Mouse (Mus musculus) heart, adult 2 months (tissue): ENCODE measurements around the gene Arhgap18. TPM values are rescaled to one million over a fixed set of nuclear protein-coding genes. Genes with fewer than 3 reads are reported as not detected.
A peak's percentile ranks its signal among the peaks of the same experiment; 100 is the strongest.

Source experiments
- DNase-seq, 2 experiments: peaks; one replicate each; pipeline ENCODE4 v3.0.0; 2021
- H3K27ac ChIP-seq: fragments of 200-600 bp; 2 replicates; pipeline ENCODE4 v1.8.1; 2022
- H3K27me3 ChIP-seq: fragments of 200-500 bp; 2 replicates; pipeline ENCODE4 v1.6.1; 2012; ENCODE audit warnings: mild to moderate bottlenecking, low read length, inconsistent platforms, mixed read lengths; ENCODE audit not compliant: control insufficient read depth, insufficient read depth
- H3K36me3 ChIP-seq: fragments of 200-500 bp; 2 replicates; pipeline ENCODE4 v1.6.1; 2012; ENCODE audit warnings: low read length, inconsistent platforms; ENCODE audit not compliant: control insufficient read depth, insufficient read depth
- H3K4me1 ChIP-seq: fragments of 200-500 bp; 2 replicates; pipeline ENCODE4 v1.6.1; 2011; ENCODE audit warnings: low read length; ENCODE audit not compliant: control insufficient read depth, insufficient read depth
- H3K4me3 ChIP-seq: fragments of 200-600 bp; 2 replicates; pipeline ENCODE4 v1.8.1; 2022
- H3K79me2 ChIP-seq: fragments of 200-500 bp; replicated peaks from 2 replicates; pipeline ENCODE4 v1.6.1; 2012; ENCODE audit warnings: mild to moderate bottlenecking, inconsistent platforms, low read length, moderate library complexity, mixed read lengths; ENCODE audit not compliant: control insufficient read depth, insufficient read depth
- H3K9ac ChIP-seq: fragments of 200-500 bp; 2 replicates; pipeline ENCODE4 v1.6.1; 2012; ENCODE audit warnings: low read depth, mild to moderate bottlenecking, control low read depth, inconsistent platforms, low read length, mixed read lengths
- CTCF ChIP-seq: fragments of 200-600 bp; IDR thresholded peaks from 2 replicates; pipeline ENCODE4 v1.8.1; 2022; ENCODE audit warnings: antibody characterized with exemption, mild to moderate bottlenecking, moderate library complexity
- EP300 ChIP-seq: fragments of 200-500 bp; IDR thresholded peaks from 2 replicates; pipeline ENCODE4 v1.6.1; 2011; ENCODE audit warnings: low read depth, low read length, control low read depth; ENCODE audit not compliant: insufficient read depth
- POLR2A ChIP-seq: fragments of 200-500 bp; IDR thresholded peaks from 2 replicates; pipeline ENCODE4 v1.6.1; 2011; ENCODE audit warnings: mild to moderate bottlenecking, low read depth, low read length, control low read depth; ENCODE audit not compliant: insufficient read depth
- WGBS: fragments of 180-500 bp; shearing (Covaris S2); methylation state at CpG from one replicate; pipeline ENCODE4 v1.1.7; 2018; 5-methylcytosine and 5-hydroxymethylcytosine counted together
- intact Hi-C: fragments of 180-260 bp; cut with DNase I; formaldehyde crosslinking; loops from one replicate; pipeline ENCODE4 v1.15.1; 2025
- polyA plus RNA-seq: library from polyadenylated mRNA; depleted of rRNA; stranded (reverse); fragments of >200 nt; gene quantifications from 2 replicates; pipeline ENCODE4 v1.2.3, GENCODE M21; 2012
- total RNA-seq, 2 experiments: library from RNA; stranded (reverse); gene quantifications; 2 replicates each; pipeline ENCODE4 v1.2.3; 2021

The Arhgap18 gene
- total and polyA plus RNA-seq, 3 experiments = 4.1 to 14.5 (median 13.3) TPM

DNA sequence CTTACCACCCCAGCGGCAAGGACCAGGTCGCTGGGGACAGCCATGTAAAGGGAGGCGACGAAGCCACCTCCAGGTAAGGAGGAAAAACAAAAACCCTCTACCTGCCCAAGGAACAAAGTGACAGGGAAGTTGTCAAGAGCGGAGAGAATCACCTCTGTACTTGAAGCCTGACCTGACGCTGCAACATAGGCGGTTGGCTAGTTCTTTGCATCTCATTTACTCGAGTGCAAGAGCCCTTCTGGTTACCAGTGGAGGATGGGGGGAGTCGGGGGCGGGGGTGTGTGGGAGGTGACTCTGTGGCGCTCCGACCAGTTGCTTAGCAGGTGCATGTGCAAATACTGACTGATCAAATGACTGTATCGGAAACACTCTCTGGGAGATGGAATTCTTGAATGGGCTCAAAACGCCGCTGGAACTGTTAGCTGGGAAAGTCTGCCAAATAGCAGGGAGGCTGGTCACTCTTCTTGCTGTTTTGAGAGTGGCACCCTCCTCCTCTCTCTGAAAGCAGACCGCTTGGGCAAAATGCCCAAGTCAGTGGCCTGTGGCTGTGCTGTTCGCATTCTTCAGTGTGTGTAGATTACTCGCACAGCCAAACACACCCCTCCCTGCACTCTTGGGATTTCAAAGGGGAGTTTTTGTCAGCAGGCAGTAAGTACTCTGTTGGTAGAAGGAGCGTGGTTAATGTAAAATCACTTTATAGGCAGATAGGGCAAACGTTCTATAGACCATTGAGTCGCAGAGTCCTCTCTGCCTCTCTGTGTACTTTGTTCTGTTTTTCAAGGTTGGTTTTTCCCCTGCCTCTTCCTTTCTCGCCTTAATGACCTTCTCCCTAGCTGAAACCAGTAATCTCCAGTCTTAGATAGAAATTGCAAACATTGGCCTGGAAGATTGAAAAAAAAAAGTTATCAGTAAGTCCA is 19.7 kb downstream of the Arhgap18 start:
- WGBS = under 1% methylated on average over 22 of the region's 22 CpGs
- H3K27ac ChIP-seq = peak overlapping the region; percentile 96
- peak overlapping the region; percentile 78 for H3K9ac ChIP-seq
- H3K79me2 ChIP-seq = 0 out of 2 replicates have a peak, but pooled peaks cover 3% of the 10 kb centered on the region
- TF ChIP-seq EP300 (0 out of 2 replicates have a peak, but pooled peaks have one; percentile 15), POLR2A (0 out of 2 replicates have a peak, but pooled peaks have one; percentile 19), CTCF (no peak)
- peaks cover 8% of the 10 kb centered on the region for H3K36me3 ChIP-seq
- DNase-seq = peak; percentile 78 to 86
- H3K4me3 ChIP-seq = peak overlapping the region; percentile 73
- H3K27me3 ChIP-seq = no peaks in the 10 kb centered on the region
- intact Hi-C loops = loop anchor here (2.0 to 5.0 kb wide), 2 partner anchors 26 to 54 kb away; no protein-coding TSS in a partner anchor
- H3K4me1 ChIP-seq = peaks cover 8% of the 10 kb centered on the region

GRCm38 (mm10) chr10:26773541-26773940 is 20.3 kb downstream of the Arhgap18 start:
- 31% methylated on average over 5 of the region's 5 CpGs for WGBS

DNA sequence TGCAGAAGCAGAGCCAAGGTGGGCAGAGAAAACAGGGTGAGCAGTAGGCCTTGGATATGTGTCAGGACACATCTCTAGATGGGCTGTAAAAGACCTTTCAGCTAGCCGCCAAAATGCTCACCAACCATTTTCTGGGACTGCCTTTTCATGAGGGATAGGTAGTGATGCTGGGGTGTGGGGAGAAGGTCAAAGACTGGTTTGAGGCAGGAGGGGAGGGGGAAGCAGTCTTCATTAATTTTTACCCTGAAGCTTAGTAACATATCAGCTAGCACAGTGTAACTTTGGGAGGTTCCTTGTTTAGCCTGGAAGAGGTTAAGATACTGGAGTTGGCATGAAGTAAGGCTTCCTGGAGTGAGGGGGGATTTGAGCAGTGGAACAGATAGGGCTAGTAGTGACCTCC is 21.0 kb downstream of the Arhgap18 start:
- peak overlapping the region; percentile 96 for H3K27ac ChIP-seq
- peaks cover 15% of the 10 kb centered on the region for H3K36me3 ChIP-seq
- WGBS = 57% methylated on average over 1 of the region's 1 CpGs
- peak overlapping the region; percentile 49 for H3K9ac ChIP-seq
- intact Hi-C loops = loop anchor here (5.0 kb wide), 1 partner anchor 53 kb away; no protein-coding TSS in a partner anchor
- peak overlapping the region; percentile 73 for H3K4me3 ChIP-seq
- H3K79me2 ChIP-seq = peaks cover 3% of the 10 kb centered on the region; the same call in 1 of the 2 replicates
- H3K27me3 ChIP-seq = no peaks in the 10 kb centered on the region
- H3K4me1 ChIP-seq = peaks cover 10% of the 10 kb centered on the region
- TF ChIP-seq EP300 = no peak
- TF ChIP-seq CTCF = no peak
- no peak for TF ChIP-seq POLR2A
- DNase-seq = no peak

More at GRCm38 (mm10) chr10:26773541-26773940, 20.3 kb downstream of the Arhgap18 start:
- Histone ChIP-seq H3K4me1 (peaks cover 9% of the 10 kb centered on the region), H3K36me3 (peaks cover 7% of the 10 kb centered on the region), H3K27ac (peak overlapping the region; percentile 96), H3K4me3 (peak overlapping the region; percentile 73), H3K79me2 (0 out of 2 replicates have a peak, but pooled peaks cover 3% of the 10 kb centered on the region), H3K27me3 (no peaks in the 10 kb centered on the region), H3K9ac (peak overlapping the region; percentile 49; the same call in 1 of the 2 replicates)
- 0 out of 2 replicates have a peak, but pooled peaks have one; percentile 10 for TF ChIP-seq CTCF
- TF ChIP-seq POLR2A = no peak
- no peak for DNase-seq
- intact Hi-C loops = loop anchor here (2.0 to 5.0 kb wide), 2 partner anchors 25 to 54 kb away; no protein-coding TSS in a partner anchor

DNA sequence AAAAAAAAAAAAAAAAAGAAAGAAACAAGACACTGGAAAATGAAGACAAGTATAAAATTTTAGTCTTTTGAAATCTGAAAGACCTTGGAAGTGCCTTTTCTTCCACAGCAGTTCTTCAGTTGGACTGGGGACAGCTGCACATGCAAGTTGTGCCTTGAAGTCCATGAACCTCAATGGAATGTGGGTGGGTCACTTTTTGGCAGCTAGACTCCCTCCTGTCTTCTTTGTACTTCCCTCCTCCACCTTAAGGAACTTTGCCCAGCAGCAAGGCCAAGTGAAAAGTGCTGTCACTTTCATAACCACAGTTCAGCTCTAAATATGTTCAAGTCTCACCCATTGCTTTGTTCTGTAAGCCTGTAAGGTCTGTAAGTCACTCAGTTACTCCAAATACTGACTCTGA is 23.2 kb downstream of the Arhgap18 start:
- Histone ChIP-seq H3K4me1 (peaks cover 19% of the 10 kb centered on the region), H3K79me2 (peaks cover 5% of the 10 kb centered on the region; the same call in 1 of the 2 replicates), H3K27ac (peak overlapping the region; percentile 55), H3K27me3 (no peaks in the 10 kb centered on the region), H3K4me3 (no peak overlapping the region), H3K9ac (no peak overlapping the region), H3K36me3 (peaks cover 21% of the 10 kb centered on the region)
- TF ChIP-seq CTCF = no peak
- TF ChIP-seq POLR2A = no peak
- peak; percentile 60; the same call in 1 of the 2 replicates for TF ChIP-seq EP300
- peak in 1 of 2 experiments; percentile 36 for DNase-seq
- intact Hi-C loops = no loop called here

GRCm38 (mm10) chr10:26780581-26780980 is 27.4 kb downstream of the Arhgap18 start:
- no peak overlapping the region for H3K4me3 ChIP-seq
- H3K36me3 ChIP-seq = peaks cover 26% of the 10 kb centered on the region
- peak overlapping the region; percentile 30 for H3K27ac ChIP-seq
- 39% methylated on average over 3 of the region's 3 CpGs for WGBS
- no peak overlapping the region for H3K9ac ChIP-seq
- peaks cover 19% of the 10 kb centered on the region for H3K4me1 ChIP-seq
- H3K79me2 ChIP-seq = peaks cover 7% of the 10 kb centered on the region
- H3K27me3 ChIP-seq = no peaks in the 10 kb centered on the region
- TF ChIP-seq CTCF = no peak
- TF ChIP-seq EP300 = no peak
- no peak for TF ChIP-seq POLR2A
- DNase-seq = no peak
- intact Hi-C loops = no loop called here

GRCm38 (mm10) chr10:26789680-26790079 is 36.5 kb downstream of the Arhgap18 start:
- H3K9ac ChIP-seq = no peak overlapping the region
- DNase-seq = no peak
- intact Hi-C loops = no loop called here
- TF ChIP-seq CTCF (no peak), POLR2A (no peak), EP300 (no peak)
- peaks cover 6% of the 10 kb centered on the region for H3K4me1 ChIP-seq
- H3K79me2 ChIP-seq = peaks cover 5% of the 10 kb centered on the region
- WGBS = 82% methylated on average over 2 of the region's 2 CpGs
- no peaks in the 10 kb centered on the region for H3K27me3 ChIP-seq
- H3K27ac ChIP-seq = no peak overlapping the region
- no peak overlapping the region for H3K4me3 ChIP-seq
- H3K36me3 ChIP-seq = peaks cover 22% of the 10 kb centered on the region
